Mouse (Mus musculus) liver, adult 2 months (tissue): ENCODE data around the gene P4hb. TPM values are rescaled to one million over a fixed set of nuclear protein-coding genes. Genes with fewer than 3 reads are reported as not detected.

ENCODE experiments used
- DNase-seq: peaks from one replicate; pipeline ENCODE4 v3.0.0-alpha.2; 2011; ENCODE audit warnings: low read depth, low spot score; ENCODE audit errors: extremely low read depth
- H3K27ac ChIP-seq: fragments of 200-500 bp; replicated peaks from 2 replicates; pipeline ENCODE4 v1.5.1; 2012; ENCODE audit warnings: low read depth, mild to moderate bottlenecking, control low read depth, inconsistent platforms, low read length; ENCODE audit not compliant: insufficient read depth
- H3K27me3 ChIP-seq: fragments of 200-500 bp; 2 replicates; pipeline ENCODE4 v1.6.1; 2012; ENCODE audit warnings: mild to moderate bottlenecking, moderate library complexity, low read length, inconsistent platforms; ENCODE audit not compliant: control insufficient read depth, insufficient read depth
- H3K36me3 ChIP-seq: fragments of 200-500 bp; 2 replicates; pipeline ENCODE4 v1.6.1; 2012; ENCODE audit warnings: low read length, inconsistent platforms; ENCODE audit not compliant: control insufficient read depth, insufficient read depth
- H3K4me1 ChIP-seq: fragments of 200-500 bp; 2 replicates; pipeline ENCODE4 v1.6.1; 2011; ENCODE audit warnings: low read length; ENCODE audit not compliant: control insufficient read depth, insufficient read depth
- H3K4me3 ChIP-seq: fragments of 200-500 bp; 2 replicates; pipeline ENCODE4 v1.5.1; 2011; ENCODE audit warnings: low read depth, mild to moderate bottlenecking, control low read depth, low read length, moderate library complexity; ENCODE audit not compliant: insufficient read depth
- H3K79me2 ChIP-seq: fragments of 200-500 bp; 2 replicates; pipeline ENCODE4 v1.6.1; 2012; ENCODE audit warnings: inconsistent platforms, mild to moderate bottlenecking, low read length, moderate library complexity; ENCODE audit not compliant: control insufficient read depth, insufficient read depth
- H3K9ac ChIP-seq: fragments of 200-500 bp; 2 replicates; pipeline ENCODE4 v1.6.1; 2012; ENCODE audit warnings: low read depth, mild to moderate bottlenecking, control low read depth, inconsistent platforms, low read length
- CTCF ChIP-seq: fragments of 200-500 bp; IDR thresholded peaks from 2 replicates; pipeline ENCODE4 v1.5.1; 2011; ENCODE audit warnings: low read depth, low read length, control low read depth
- POLR2A ChIP-seq: fragments of 200-500 bp; IDR thresholded peaks from 2 replicates; pipeline ENCODE4 v1.6.1; 2011; ENCODE audit warnings: low read length, control low read depth; ENCODE audit not compliant: insufficient read depth; ENCODE audit errors: extremely low read depth
- WGBS: fragments of 180-500 bp; shearing (Covaris S2); methylation state at CpG from one replicate; pipeline ENCODE4 v1.1.7; 2018; 5-methylcytosine and 5-hydroxymethylcytosine counted together
- polyA plus RNA-seq: library from polyadenylated mRNA; depleted of rRNA; stranded (reverse); fragments of >200 nt; gene quantifications from 2 replicates; pipeline ENCODE4 v1.2.3, GENCODE M21; 2012
- total RNA-seq: library from RNA; depleted of rRNA; stranded (reverse); fragments of >200 nt; gene quantifications from 2 replicates; pipeline ENCODE4 v1.2.3, GENCODE M21; 2014

P4hb gene
- total and polyA plus RNA-seq, 2 experiments: 683 to 951 TPM

GRCm38 (mm10) chr11:120577211-120578023, 4.4 kb upstream of the P4hb start:
- H3K27me3 ChIP-seq: no peaks in the 10 kb centered on the region
- TF ChIP-seq POLR2A (no peak), CTCF (0 out of 2 replicates have a peak, but pooled peaks have one; percentile 8)
- WGBS: 27% methylated on average over 7 of the region's 7 CpGs
- no peaks in the 10 kb centered on the region; the same call in 1 of the 2 replicates for H3K36me3 ChIP-seq
- H3K79me2 ChIP-seq: peaks cover 16% of the 10 kb centered on the region
- peak overlapping the region; percentile 91 for H3K9ac ChIP-seq
- H3K4me3 ChIP-seq: peak overlapping the region; percentile 61
- peaks cover 34% of the 10 kb centered on the region for H3K4me1 ChIP-seq
- peak; percentile 75 for DNase-seq
- peak overlapping the region; percentile 100 for H3K27ac ChIP-seq

DNA sequence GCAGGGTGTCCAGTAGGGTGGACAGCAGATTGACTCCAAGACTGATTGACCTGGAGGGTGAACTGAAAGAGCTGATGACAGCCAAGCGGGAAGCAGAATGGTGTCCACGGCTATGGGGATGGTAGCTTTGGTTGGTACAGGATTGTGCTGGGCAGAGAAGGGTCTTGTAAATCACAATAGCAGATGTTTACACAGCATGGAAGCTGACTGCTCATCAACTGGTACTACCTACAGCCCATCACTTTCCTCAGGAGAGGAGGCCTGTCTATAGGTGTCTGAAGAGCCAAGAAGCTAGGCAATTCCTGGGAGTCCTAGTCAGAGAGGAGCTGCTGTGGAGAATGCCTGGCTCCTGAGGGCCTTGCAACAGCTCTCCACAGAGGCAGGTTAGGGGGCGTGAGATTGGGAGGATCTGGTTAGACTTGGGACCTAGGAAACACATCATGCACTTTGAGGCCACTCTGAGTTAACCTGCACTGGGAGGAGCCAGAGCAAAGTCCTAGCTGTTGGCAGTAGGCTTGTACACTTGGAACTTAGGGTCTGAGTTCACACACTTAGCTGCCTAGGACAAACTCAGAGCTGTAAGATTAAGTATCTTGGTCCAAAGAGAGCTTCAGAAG, 3.4 kb upstream of the P4hb start:
- H3K79me2 ChIP-seq: peaks cover 23% of the 10 kb centered on the region
- DNase-seq: peak; percentile 100
- peak overlapping the region; percentile 61 for H3K4me3 ChIP-seq
- peak overlapping the region; percentile 100 for H3K27ac ChIP-seq
- WGBS: 30% methylated on average over 3 of the region's 3 CpGs
- TF ChIP-seq POLR2A (peak; percentile 59; the same call in 1 of the 2 replicates), CTCF (no peak)
- peaks cover 1% of the 10 kb centered on the region for H3K36me3 ChIP-seq
- peak overlapping the region; percentile 91 for H3K9ac ChIP-seq
- no peaks in the 10 kb centered on the region for H3K27me3 ChIP-seq
- peaks cover 31% of the 10 kb centered on the region for H3K4me1 ChIP-seq

DNA sequence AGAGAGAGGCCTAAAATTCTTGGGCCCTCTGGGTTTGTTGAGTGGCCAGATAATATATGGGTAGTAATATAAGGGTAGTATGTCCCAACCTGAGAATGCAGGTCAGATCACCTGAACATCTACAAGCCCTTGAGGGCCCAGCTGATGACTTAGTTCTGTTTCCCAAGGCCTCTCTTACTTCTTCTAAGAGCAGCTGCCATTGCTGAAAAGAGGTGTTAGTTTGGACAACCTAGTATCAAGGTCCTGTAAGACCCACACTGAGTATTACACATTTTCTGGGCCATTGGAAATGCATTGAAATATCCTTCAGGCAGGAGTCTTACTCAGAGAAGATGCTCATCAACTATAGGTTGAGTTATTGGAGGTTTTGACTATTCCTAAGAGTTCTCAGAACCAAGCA, 2.9 kb upstream of the P4hb start:
- H3K27me3 ChIP-seq: no peaks in the 10 kb centered on the region
- H3K79me2 ChIP-seq: peaks cover 26% of the 10 kb centered on the region
- H3K4me3 ChIP-seq: no peak overlapping the region
- no peak for DNase-seq
- peaks cover 35% of the 10 kb centered on the region for H3K4me1 ChIP-seq
- TF ChIP-seq CTCF (no peak), POLR2A (no peak)
- H3K27ac ChIP-seq: peak overlapping the region; percentile 82
- peaks cover 5% of the 10 kb centered on the region for H3K36me3 ChIP-seq
- peak overlapping the region; percentile 52; the same call in 1 of the 2 replicates for H3K9ac ChIP-seq

- Histone ChIP-seq H3K9ac (no peak overlapping the region), H3K27ac (0 out of 2 replicates have a peak overlapping the region, but pooled peaks have one; percentile 18), H3K79me2 (peaks cover 24% of the 10 kb centered on the region), H3K4me1 (peaks cover 37% of the 10 kb centered on the region), H3K36me3 (peaks cover 13% of the 10 kb centered on the region), H3K27me3 (no peaks in the 10 kb centered on the region), H3K4me3 (no peak overlapping the region)
- no peak for DNase-seq
- WGBS: 81% methylated on average over 2 of the region's 2 CpGs
- no peak for TF ChIP-seq POLR2A
- no peak for TF ChIP-seq CTCF
These were observed 2.0 kb upstream of the P4hb start for GRCm38 (mm10) chr11:120575046-120575445.

- H3K4me3 ChIP-seq: peak overlapping the region; percentile 18; the same call in 1 of the 2 replicates
These were observed 1.2 kb upstream of the P4hb start for GRCm38 (mm10) chr11:120574278-120574600.

More at GRCm38 (mm10) chr11:120574278-120574600, 1.2 kb upstream of the P4hb start:
- Histone ChIP-seq H3K27me3 (no peaks in the 10 kb centered on the region), H3K9ac (peak overlapping the region; percentile 30), H3K36me3 (peaks cover 17% of the 10 kb centered on the region), H3K4me1 (peaks cover 31% of the 10 kb centered on the region), H3K27ac (peak overlapping the region; percentile 39), H3K79me2 (peaks cover 25% of the 10 kb centered on the region)
- TF ChIP-seq CTCF (no peak), POLR2A (no peak)
- peak; percentile 64 for DNase-seq
- WGBS: 8% methylated on average over 5 of the region's 5 CpGs
